Mouse (Mus musculus): ENCODE measurements around the gene Nxf7. TPM values are rescaled to one million over a fixed set of nuclear protein-coding genes. Genes with fewer than 3 reads are reported as not detected.

Nxf7 gene
- polyA plus RNA-seq (2015; fragmentation: Illumina TruSeq; extraction: RNeasy Lipid Tissue Mini Kit (QIAGEN cat#74804); ENCODE audit: insufficient read depth, low read depth, low replicate concordance) = not detected

GRCm38 (mm10) chrX:135598677-135599076 lies at the start of gene Nxf7:
Nxf7 (minus strand) TSS chrX:135598777.

GRCm38 (mm10) chrX:135627605-135628004 lies 29.0 kb upstream of the Nxf7 start, which contains the start of gene Prame:
Prame (minus strand) TSS chrX:135627705.

Other genes with a start within 250 kb of the Nxf7 start
- gene Gm5128, start 225.5 kb downstream of the Nxf7 start, polyA plus RNA-seq (2015; fragmentation: Illumina TruSeq; extraction: RNeasy Lipid Tissue Mini Kit (QIAGEN cat#74804); ENCODE audit: insufficient read depth, low read depth, low replicate concordance) = not detected
- not detected for gene Gm7903, start 164.9 kb downstream of the Nxf7 start, polyA plus RNA-seq (2015; fragmentation: Illumina TruSeq; extraction: RNeasy Lipid Tissue Mini Kit (QIAGEN cat#74804); ENCODE audit: insufficient read depth, low read depth, low replicate concordance)
- not detected for gene AV320801, start 104.2 kb downstream of the Nxf7 start, polyA plus RNA-seq (2015; fragmentation: Illumina TruSeq; extraction: RNeasy Lipid Tissue Mini Kit (QIAGEN cat#74804); ENCODE audit: insufficient read depth, low read depth, low replicate concordance)
- not detected for gene Prame, start 28.9 kb upstream of the Nxf7 start, polyA plus RNA-seq (2015; fragmentation: Illumina TruSeq; extraction: RNeasy Lipid Tissue Mini Kit (QIAGEN cat#74804); ENCODE audit: insufficient read depth, low read depth, low replicate concordance)
- not detected for gene Tcp11x2, start 95.0 kb upstream of the Nxf7 start, polyA plus RNA-seq (2015; fragmentation: Illumina TruSeq; extraction: RNeasy Lipid Tissue Mini Kit (QIAGEN cat#74804); ENCODE audit: insufficient read depth, low read depth, low replicate concordance)
- gene Tmsb15a, start 126.5 kb upstream of the Nxf7 start, polyA plus RNA-seq (2015; fragmentation: Illumina TruSeq; extraction: RNeasy Lipid Tissue Mini Kit (QIAGEN cat#74804); ENCODE audit: insufficient read depth, low read depth, low replicate concordance) = not detected
- 1.9 TPM for gene Armcx5, start 144.0 kb upstream of the Nxf7 start, polyA plus RNA-seq (2015; fragmentation: Illumina TruSeq; extraction: RNeasy Lipid Tissue Mini Kit (QIAGEN cat#74804); ENCODE audit: insufficient read depth, low read depth, low replicate concordance)
- 10.3 TPM for gene Gprasp1, start 144.0 kb upstream of the Nxf7 start, polyA plus RNA-seq (2015; fragmentation: Illumina TruSeq; extraction: RNeasy Lipid Tissue Mini Kit (QIAGEN cat#74804); ENCODE audit: insufficient read depth, low read depth, low replicate concordance)
- 3.6 TPM for gene Bhlhb9, start 198.8 kb upstream of the Nxf7 start, polyA plus RNA-seq (2015; fragmentation: Illumina TruSeq; extraction: RNeasy Lipid Tissue Mini Kit (QIAGEN cat#74804); ENCODE audit: insufficient read depth, low read depth, low replicate concordance)
- 3.3 TPM for gene Gprasp2, start 240.3 kb upstream of the Nxf7 start, polyA plus RNA-seq (2015; fragmentation: Illumina TruSeq; extraction: RNeasy Lipid Tissue Mini Kit (QIAGEN cat#74804); ENCODE audit: insufficient read depth, low read depth, low replicate concordance)

Data from pancreas, adult 10 weeks (tissue).